Mouse (Mus musculus): ENCODE measurements around the gene Eml5. TPM values are rescaled to one million over a fixed set of nuclear protein-coding genes. Genes with fewer than 3 reads are reported as not detected.
A peak's percentile ranks its signal among the peaks of the same experiment; 100 is the strongest.

The Eml5 gene
- polyA plus RNA-seq, 1 experiment from 2014 or later: 5.4 TPM

DNA sequence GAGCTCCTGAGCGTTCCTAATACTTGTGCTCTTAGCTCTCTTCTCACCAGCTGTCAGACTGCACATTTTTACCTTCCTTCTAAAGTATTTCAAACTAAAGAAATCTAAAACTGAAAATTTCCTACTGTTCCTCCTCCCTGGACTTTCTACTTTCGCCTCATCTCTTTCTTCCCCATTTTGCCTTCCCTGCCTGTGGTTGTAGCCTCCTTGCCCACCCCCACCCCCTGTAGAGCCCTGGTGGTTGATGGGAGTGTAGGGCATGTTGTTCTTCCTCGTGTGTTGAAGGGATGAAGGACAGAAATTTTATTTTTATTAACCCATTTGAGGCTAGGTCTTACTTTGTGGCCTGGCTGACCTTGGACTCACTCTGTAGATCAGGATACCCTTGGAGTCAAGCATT, 123.8 kb downstream of the Eml5 start:
- Histone ChIP-seq H3K36me3 (peaks cover 80% of the 10 kb centered on the region), H3K4me3 (no peak overlapping the region), H3K27me3 (replicated peaks) (no peaks in the 10 kb centered on the region), H3K27ac (ENCODE audit: poor library complexity, severe bottlenecking) (no peak overlapping the region), H3K9ac (no peak overlapping the region), H3K4me2 (no peak overlapping the region), H3K9me3 (replicated peaks) (no peaks in the 10 kb centered on the region), H3K4me1 (replicated peaks) (no peaks in the 10 kb centered on the region)
- 79% methylated on average over 3 of the region's 3 CpGs for WGBS
- no peak for ATAC-seq (ENCODE audit: insufficient number of reproducible peaks, low FRiP score)

DNA sequence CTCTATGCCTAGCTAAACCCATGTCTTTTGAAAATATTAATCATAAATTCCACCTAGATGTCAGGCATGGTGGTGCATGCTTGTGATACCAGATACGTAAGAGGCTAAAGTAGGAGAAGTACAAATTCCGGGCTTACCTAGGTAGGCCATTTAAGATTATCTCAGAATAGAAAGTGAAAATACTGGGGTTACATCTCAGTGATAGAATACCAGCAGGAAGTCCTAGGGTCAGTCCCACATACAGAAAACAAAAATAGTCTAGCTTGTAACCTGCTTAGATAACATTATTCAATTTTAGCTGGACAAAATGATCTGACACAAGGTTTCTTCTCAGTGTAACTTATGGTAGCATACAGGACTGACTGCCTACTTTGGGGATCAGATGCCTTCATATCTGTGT, 135.0 kb downstream of the Eml5 start:
- no peaks in the 10 kb centered on the region for H3K27me3 ChIP-seq (replicated peaks)
- WGBS: 88% methylated on average over 2 of the region's 2 CpGs
- no peak overlapping the region for H3K4me3 ChIP-seq
- H3K36me3 ChIP-seq: peaks cover 74% of the 10 kb centered on the region
- H3K4me1 ChIP-seq (replicated peaks): no peaks in the 10 kb centered on the region
- H3K27ac ChIP-seq (ENCODE audit: poor library complexity, severe bottlenecking): no peak overlapping the region
- no peak for ATAC-seq (ENCODE audit: insufficient number of reproducible peaks, low FRiP score)
- no peaks in the 10 kb centered on the region for H3K9me3 ChIP-seq (replicated peaks)
- H3K4me2 ChIP-seq: no peak overlapping the region
- H3K9ac ChIP-seq: no peak overlapping the region

DNA sequence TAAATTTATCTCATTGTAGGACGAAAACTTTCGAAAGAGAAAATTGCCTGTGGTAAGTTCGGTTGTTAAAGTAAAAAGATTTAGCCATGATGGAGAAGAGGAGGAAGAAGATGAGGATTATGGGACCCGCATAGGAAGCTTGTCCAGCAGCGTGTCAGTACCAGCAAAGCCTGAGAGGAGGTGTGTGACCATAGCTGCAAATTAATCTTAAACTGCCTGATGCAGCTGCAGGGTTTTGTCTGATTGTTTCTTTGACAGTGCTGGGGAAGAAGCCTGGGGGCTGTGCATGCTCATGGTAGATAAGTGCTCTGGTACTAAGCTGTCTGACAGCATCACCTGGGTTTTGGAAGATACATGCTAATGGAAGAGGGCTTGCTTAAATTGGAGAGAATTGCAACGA, 141.6 kb downstream of the Eml5 start:
- WGBS: 89% methylated on average over 6 of the region's 6 CpGs

DNA sequence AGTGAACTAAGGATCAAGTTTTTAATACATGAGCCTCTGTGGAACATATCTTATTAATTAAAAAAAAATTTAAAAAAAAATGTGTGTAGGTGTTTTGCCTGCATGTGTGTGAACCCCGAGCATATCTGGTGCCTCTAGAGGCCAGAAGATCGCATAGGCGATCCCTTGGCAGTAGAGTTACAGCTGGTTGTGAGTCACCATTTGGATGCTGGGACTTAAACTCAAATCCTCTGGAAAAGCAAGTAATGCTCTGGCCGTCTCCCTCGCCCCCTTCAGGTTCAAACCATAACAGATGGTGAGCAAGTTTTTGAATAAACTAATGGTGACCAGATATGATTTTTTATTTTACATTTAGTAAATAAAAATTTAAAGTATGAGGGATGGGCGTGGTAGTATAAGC, 143.6 kb downstream of the Eml5 start:
- Histone ChIP-seq H3K27me3 (replicated peaks) (no peaks in the 10 kb centered on the region), H3K4me1 (replicated peaks) (no peaks in the 10 kb centered on the region), H3K9me3 (replicated peaks) (no peaks in the 10 kb centered on the region), H3K36me3 (peaks cover 70% of the 10 kb centered on the region), H3K9ac (no peak overlapping the region), H3K27ac (ENCODE audit: poor library complexity, severe bottlenecking) (no peak overlapping the region), H3K4me2 (no peak overlapping the region), H3K4me3 (no peak overlapping the region)
- ATAC-seq (ENCODE audit: insufficient number of reproducible peaks, low FRiP score): no peak
- WGBS: 85% methylated on average over 6 of the region's 6 CpGs

More for the DNA sequence above, 141.6 kb downstream of the Eml5 start:
- ATAC-seq (ENCODE audit: insufficient number of reproducible peaks, low FRiP score): no peak
- no peak overlapping the region for H3K4me3 ChIP-seq
- no peak overlapping the region for H3K27ac ChIP-seq (ENCODE audit: poor library complexity, severe bottlenecking)
- H3K9me3 ChIP-seq (replicated peaks): no peaks in the 10 kb centered on the region
- no peak overlapping the region for H3K4me2 ChIP-seq
- H3K27me3 ChIP-seq (replicated peaks): no peaks in the 10 kb centered on the region
- no peaks in the 10 kb centered on the region for H3K4me1 ChIP-seq (replicated peaks)
- H3K9ac ChIP-seq: no peak overlapping the region
- peaks cover 75% of the 10 kb centered on the region for H3K36me3 ChIP-seq

DNA sequence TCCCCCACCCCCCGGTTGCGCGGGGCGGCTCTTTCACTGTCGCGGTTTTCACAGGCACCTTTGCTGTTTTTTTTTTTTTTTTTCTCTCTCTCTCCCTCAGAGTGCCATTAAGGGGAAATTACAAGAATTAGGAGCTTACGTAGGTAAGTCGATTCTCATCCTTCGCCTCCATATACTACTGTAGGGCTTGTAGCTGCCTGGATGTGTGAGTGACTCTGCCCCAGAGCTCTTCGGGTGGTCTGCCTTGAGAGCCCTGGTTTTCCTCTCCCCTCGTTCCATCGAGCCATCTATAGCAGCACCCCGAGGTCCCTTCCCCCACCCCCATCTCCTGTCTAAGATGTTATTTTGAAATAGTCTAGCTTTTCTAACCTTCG, 153.9 kb downstream of the Eml5 start:
- Histone ChIP-seq H3K4me2 (peak overlapping the region; percentile 87), H3K4me1 (replicated peaks) (peaks cover 16% of the 10 kb centered on the region), H3K4me3 (peak overlapping the region; percentile 96), H3K27me3 (replicated peaks) (no peaks in the 10 kb centered on the region), H3K36me3 (0 out of 2 replicates have a peak, but pooled peaks cover 3% of the 10 kb centered on the region), H3K27ac (ENCODE audit: poor library complexity, severe bottlenecking) (peak overlapping the region; percentile 91), H3K9ac (peak overlapping the region; percentile 95), H3K9me3 (replicated peaks) (no peaks in the 10 kb centered on the region)
- WGBS: 2% methylated on average over 12 of the region's 14 CpGs
- no peak for ATAC-seq (ENCODE audit: insufficient number of reproducible peaks, low FRiP score)

DNA sequence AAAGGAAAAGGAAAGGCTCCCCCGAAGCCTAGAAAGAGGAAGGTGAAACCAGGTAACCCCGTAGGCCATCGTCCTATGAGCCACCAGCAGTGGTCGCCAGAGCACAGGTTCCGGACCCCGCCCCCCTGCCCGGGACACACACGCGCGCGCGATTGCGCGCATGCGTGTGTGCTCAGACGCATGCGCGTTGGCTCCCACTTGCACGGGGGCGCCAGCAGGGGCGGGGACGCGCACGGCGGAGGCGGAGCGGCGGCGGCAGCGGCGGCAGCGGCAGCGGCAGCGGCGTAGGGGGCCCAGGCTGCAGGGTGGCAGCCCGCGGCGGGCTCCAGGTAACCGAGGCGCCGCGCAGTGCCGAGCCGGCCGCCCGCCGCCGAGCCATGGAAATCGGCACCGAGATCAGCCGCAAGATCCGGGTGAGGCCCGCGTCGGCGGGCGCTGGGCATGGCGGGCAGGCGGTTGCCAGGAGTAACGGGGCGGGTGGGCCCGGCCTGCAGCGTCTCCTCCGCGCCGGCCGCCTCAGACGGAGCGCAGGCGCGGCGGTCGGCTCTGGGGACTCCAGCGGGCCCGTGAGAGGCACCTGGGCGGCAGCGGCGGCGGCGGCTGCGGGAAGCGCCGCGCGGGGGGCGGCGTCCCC, 154.4 kb downstream of the Eml5 start, which contains the start of gene Zc3h14:
Zc3h14 (plus strand) TSS at position 219 of the 634 bp plus-strand sequence.
- under 1% methylated on average over 76 of the region's 87 CpGs for WGBS
- no peaks in the 10 kb centered on the region for H3K27me3 ChIP-seq (replicated peaks)
- no peaks in the 10 kb centered on the region for H3K9me3 ChIP-seq (replicated peaks)
- ATAC-seq (ENCODE audit: insufficient number of reproducible peaks, low FRiP score): peak; percentile 95
- H3K36me3 ChIP-seq: 0 out of 2 replicates have a peak, but pooled peaks cover 3% of the 10 kb centered on the region
- H3K27ac ChIP-seq (ENCODE audit: poor library complexity, severe bottlenecking): peak within 1 kb of the TSS; percentile 91
- peak within 1 kb of the TSS; percentile 87 for H3K4me2 ChIP-seq
- H3K4me1 ChIP-seq (replicated peaks): peaks cover 16% of the 10 kb centered on the region
- H3K9ac ChIP-seq: peak within 1 kb of the TSS; percentile 95
- H3K4me3 ChIP-seq: peak within 1 kb of the TSS; percentile 96

DNA sequence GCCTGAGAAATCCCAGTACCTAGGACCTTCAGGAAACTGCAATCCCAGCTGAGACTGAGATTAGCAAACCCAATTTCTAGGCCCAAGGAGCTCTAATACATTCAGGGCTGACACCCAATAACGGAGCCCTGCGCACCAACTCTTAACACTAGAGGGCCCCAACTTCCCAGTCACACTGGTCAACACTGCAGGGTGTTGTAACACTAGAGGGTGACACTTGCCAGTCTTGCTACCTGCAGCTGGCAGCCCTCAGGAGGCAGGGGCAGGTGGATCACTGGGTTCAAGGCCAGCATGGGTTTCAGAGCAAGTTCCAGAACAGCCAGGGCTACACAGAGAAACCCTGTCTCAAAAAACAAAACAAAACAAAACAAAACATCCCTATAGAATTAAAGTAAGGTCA, 155.2 kb downstream of the Eml5 start:
- Histone ChIP-seq H3K27me3 (replicated peaks) (no peaks in the 10 kb centered on the region), H3K36me3 (0 out of 2 replicates have a peak, but pooled peaks cover 2% of the 10 kb centered on the region), H3K4me2 (no peak overlapping the region), H3K9me3 (replicated peaks) (no peaks in the 10 kb centered on the region), H3K4me3 (no peak overlapping the region), H3K27ac (ENCODE audit: poor library complexity, severe bottlenecking) (no peak overlapping the region), H3K9ac (no peak overlapping the region), H3K4me1 (replicated peaks) (peaks cover 20% of the 10 kb centered on the region)
- peak; percentile 83 for ATAC-seq (ENCODE audit: insufficient number of reproducible peaks, low FRiP score)
- 11% methylated on average over 2 of the region's 2 CpGs for WGBS

DNA sequence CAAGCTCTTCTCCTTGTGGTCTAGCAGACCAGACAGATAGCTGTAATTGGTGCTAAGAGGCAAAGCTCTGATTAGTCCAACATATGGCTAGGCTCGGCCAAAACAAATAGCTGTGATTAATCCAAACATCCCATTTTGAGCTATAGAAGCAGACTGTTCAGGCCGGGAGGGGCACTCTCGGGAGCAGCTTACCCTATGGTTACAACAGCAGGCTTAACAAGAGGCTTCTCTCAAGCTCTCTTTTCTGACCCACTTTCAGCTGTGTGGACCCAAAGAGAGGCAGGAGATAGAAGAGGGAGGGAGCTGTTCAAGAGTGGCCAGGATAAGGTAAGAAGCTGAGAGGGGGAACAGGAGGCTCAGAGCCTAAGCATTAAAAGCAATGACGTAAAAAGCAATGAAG, 155.7 kb downstream of the Eml5 start:
- no peak for ATAC-seq (ENCODE audit: insufficient number of reproducible peaks, low FRiP score)
- 54% methylated on average over 4 of the region's 4 CpGs for WGBS
- no peak overlapping the region for H3K4me3 ChIP-seq
- no peak overlapping the region for H3K27ac ChIP-seq (ENCODE audit: poor library complexity, severe bottlenecking)
- no peak overlapping the region for H3K9ac ChIP-seq
- no peak overlapping the region for H3K4me2 ChIP-seq
- H3K4me1 ChIP-seq (replicated peaks): peaks cover 22% of the 10 kb centered on the region
- no peaks in the 10 kb centered on the region for H3K36me3 ChIP-seq
- H3K27me3 ChIP-seq (replicated peaks): no peaks in the 10 kb centered on the region
- no peaks in the 10 kb centered on the region for H3K9me3 ChIP-seq (replicated peaks)

DNA sequence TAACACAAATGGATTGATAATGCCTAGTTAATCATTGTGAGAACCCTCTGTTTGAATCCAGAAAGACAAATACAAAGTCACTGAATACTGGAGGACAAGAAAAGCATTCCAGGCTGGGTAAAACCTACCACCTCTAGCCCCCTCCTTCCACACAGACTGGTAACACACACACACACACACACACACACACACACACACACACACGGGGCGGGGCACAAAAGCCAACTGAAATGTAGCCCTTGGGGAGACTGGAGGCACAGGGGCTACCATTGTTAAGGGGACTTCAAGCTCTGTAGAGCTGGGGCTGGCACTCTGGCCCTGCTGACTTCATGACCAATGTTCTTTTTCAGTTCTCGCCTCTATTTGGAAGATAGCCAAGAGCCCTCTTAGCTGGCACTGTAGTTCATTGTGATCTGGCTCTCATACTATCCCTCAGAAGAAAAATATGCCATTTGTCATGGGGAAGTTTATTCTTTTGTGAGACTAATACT, 160.2 kb downstream of the Eml5 start:
- Histone ChIP-seq H3K27ac (ENCODE audit: poor library complexity, severe bottlenecking) (peak overlapping the region; percentile 31), H3K9ac (no peak overlapping the region), H3K27me3 (replicated peaks) (no peaks in the 10 kb centered on the region), H3K9me3 (replicated peaks) (no peaks in the 10 kb centered on the region), H3K4me2 (no peak overlapping the region), H3K4me3 (no peak overlapping the region), H3K4me1 (replicated peaks) (peaks cover 18% of the 10 kb centered on the region), H3K36me3 (no peaks in the 10 kb centered on the region)
- ATAC-seq (ENCODE audit: insufficient number of reproducible peaks, low FRiP score): no peak
- WGBS: 51% methylated on average over 3 of the region's 3 CpGs

DNA sequence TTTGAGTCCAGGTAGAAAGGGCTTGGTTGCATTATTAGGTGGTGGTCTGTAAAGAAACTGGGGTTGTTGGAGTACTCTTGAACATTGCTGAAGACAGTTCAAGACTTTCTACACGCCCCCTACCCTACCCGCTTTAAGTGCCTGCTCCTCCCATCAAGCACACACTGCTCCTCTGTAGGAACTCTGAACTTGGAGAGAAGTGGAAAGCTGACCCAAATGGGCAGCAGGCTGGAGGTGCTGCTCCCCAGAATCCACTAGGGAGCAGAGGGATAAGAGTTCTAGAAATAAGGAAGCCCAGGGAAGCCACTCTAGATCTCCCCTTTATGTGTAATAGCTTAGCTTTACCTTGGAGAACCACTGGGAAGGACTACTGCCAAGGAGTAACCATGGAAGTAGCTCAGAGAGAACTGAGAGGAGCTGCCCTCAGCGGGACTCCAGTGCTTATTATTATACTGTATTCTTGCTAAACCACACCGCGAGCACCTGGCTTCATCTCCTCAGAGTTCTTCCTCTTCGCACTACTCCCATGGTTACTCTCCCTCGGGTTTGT, 163.4 kb downstream of the Eml5 start:
- H3K36me3 ChIP-seq: peaks cover 4% of the 10 kb centered on the region
- no peaks in the 10 kb centered on the region for H3K9me3 ChIP-seq (replicated peaks)
- peaks cover 36% of the 10 kb centered on the region for H3K4me1 ChIP-seq (replicated peaks)
- 0 out of 2 replicates have a peak, but pooled peaks have one; percentile 56 for ATAC-seq (ENCODE audit: insufficient number of reproducible peaks, low FRiP score)
- peak overlapping the region; percentile 96 for H3K9ac ChIP-seq
- H3K27me3 ChIP-seq (replicated peaks): no peaks in the 10 kb centered on the region
- H3K4me2 ChIP-seq: peak overlapping the region; percentile 69
- peak overlapping the region; percentile 97 for H3K27ac ChIP-seq (ENCODE audit: poor library complexity, severe bottlenecking)
- 12% methylated on average over 7 of the region's 7 CpGs for WGBS
- H3K4me3 ChIP-seq: peak overlapping the region; percentile 97

DNA sequence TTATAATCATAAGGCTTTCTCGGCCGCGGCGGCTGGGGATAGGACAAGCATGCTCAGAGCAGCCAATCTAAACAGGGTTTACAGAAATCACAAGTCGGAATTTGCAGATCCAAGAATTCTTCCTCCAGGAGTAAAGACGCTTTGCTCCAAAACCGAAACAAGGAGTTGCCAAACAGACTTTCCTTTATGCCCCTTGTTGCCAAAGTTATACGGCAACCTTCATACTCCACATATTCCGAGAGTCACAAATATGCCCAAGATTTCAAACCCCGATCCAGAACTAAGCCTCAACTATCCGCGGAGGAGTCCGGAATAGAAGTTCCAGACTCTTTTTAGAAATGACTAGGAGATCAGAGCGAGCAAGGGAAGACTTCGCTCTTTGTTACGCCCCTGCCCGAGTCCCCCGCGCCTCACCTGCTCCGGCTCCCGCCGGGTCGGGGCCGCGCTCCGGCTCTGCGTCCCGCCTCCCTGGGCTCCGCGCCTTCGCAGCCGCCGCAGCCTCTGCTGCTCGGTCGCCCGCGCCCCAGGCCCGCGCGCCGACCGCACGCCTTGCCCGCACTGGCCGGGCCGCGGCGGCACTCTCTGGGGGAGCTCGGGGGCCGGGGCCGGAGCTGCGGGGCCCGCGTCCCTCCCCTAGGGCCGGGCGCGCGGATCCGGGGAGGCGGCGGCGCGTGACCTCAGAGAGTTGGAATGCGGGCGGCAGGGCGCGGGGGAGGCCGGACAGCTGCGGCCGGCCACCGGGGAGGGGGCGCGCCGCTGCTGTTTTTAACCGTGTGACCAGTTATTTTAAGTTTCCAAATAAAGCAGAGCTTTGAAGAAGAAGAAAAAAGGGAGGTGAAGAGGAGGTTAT, 164.1 kb downstream of the Eml5 start, which contains the start of gene Ptpn21:
Ptpn21 (minus strand) TSS at position 455 of the 850 bp plus-strand sequence.
- Histone ChIP-seq H3K4me1 (replicated peaks) (peaks cover 36% of the 10 kb centered on the region), H3K4me3 (peak within 1 kb of the TSS; percentile 97), H3K27me3 (replicated peaks) (no peaks in the 10 kb centered on the region), H3K9me3 (replicated peaks) (no peaks in the 10 kb centered on the region), H3K27ac (ENCODE audit: poor library complexity, severe bottlenecking) (peak within 1 kb of the TSS; percentile 97), H3K4me2 (peak within 1 kb of the TSS; percentile 69), H3K36me3 (peaks cover 6% of the 10 kb centered on the region), H3K9ac (peak within 1 kb of the TSS; percentile 96)
- peak; percentile 74 for ATAC-seq (ENCODE audit: insufficient number of reproducible peaks, low FRiP score)
- under 1% methylated on average over 75 of the region's 75 CpGs for WGBS
